Mouse (Mus musculus): ENCODE measurements around the gene Olfr1250. TPM values are rescaled to one million over a fixed set of nuclear protein-coding genes. Genes with fewer than 3 reads are reported as not detected.
"Not testable (repeated sequence)": the region's sequence is repeated elsewhere in the genome, so short reads cannot be mapped to it uniquely, and the experiment has no call there.

Olfr1250 gene
- total RNA-seq (2021), result not detected in 2 replicates
- long read RNA-seq, experiment 1, result 0 reads
- long read RNA-seq, experiment 2, result 0 reads

- DNase-seq, result no peak
Measured at GRCm38 (mm10) chr2:89661367-89661766, at the start of gene Olfr1250. Gene Olfr1250 (minus strand): TSS chr2:89661467.

GRCm38 (mm10) chr2:89691980-89692379 lies 30.7 kb upstream of the Olfr1250 start:
- no peak for DNase-seq

GRCm38 (mm10) chr2:89671836-89672235 lies 10.6 kb upstream of the Olfr1250 start, which contains the start of gene Olfr1251:
Gene Olfr1251 (minus strand): TSS chr2:89671936.
- DNase-seq, result no peak

- DNase-seq, result no peak
Measured at GRCm38 (mm10) chr2:89634883-89635282, 26.4 kb downstream of the Olfr1250 start, which contains the start of gene Olfr1249. Gene Olfr1249 (minus strand): TSS chr2:89634983.

GRCm38 (mm10) chr2:89618145-89618544 lies 43.1 kb downstream of the Olfr1250 start, which contains the start of gene Olfr1248:
Gene Olfr1248 (minus strand): TSS chr2:89618245.
- not testable (repeated sequence) for DNase-seq

GRCm38 (mm10) chr2:89614030-89614429 lies 47.2 kb downstream of the Olfr1250 start, which contains the start of gene Olfr1247:
Gene Olfr1247 (minus strand): TSS chr2:89614130.
- DNase-seq, result no peak

Other genes with a start within 250 kb of the Olfr1250 start
- gene Olfr1239, start 241.1 kb downstream of the Olfr1250 start, total RNA-seq (2021), result not detected in 2 replicates
- gene Olfr1240, start 218.5 kb downstream of the Olfr1250 start, total RNA-seq (2021), result not detected in 2 replicates
- not detected in 2 replicates for gene Olfr1241, start 174.3 kb downstream of the Olfr1250 start, total RNA-seq (2021)
- gene Olfr1242, start 163.1 kb downstream of the Olfr1250 start, total RNA-seq (2021), result not detected in 2 replicates
- gene Olfr1243, start 130.0 kb downstream of the Olfr1250 start, total RNA-seq (2021), result not detected in 2 replicates
- gene Olfr1245, start 83.0 kb downstream of the Olfr1250 start, total RNA-seq (2021), result not detected in 2 replicates
- gene Olfr1246, start 68.3 kb downstream of the Olfr1250 start, total RNA-seq (2021), result not detected in 2 replicates
- gene Olfr1247, start 47.3 kb downstream of the Olfr1250 start, total RNA-seq (2021), result not detected in 2 replicates
- not detected in 2 replicates for gene Olfr1248, start 43.2 kb downstream of the Olfr1250 start, total RNA-seq (2021)
- not detected in 2 replicates for gene Olfr1249, start 26.5 kb downstream of the Olfr1250 start, total RNA-seq (2021)
- gene Olfr1251, start 10.5 kb upstream of the Olfr1250 start, total RNA-seq (2021), result not detected in 2 replicates
- gene Olfr1252, start 63.5 kb upstream of the Olfr1250 start, total RNA-seq (2021), result not detected in 2 replicates
- not detected in 2 replicates for gene Olfr1253, start 95.6 kb upstream of the Olfr1250 start, total RNA-seq (2021)
- gene Olfr1254, start 132.2 kb upstream of the Olfr1250 start, total RNA-seq (2021), result not detected in 2 replicates
- not detected in 2 replicates for gene Olfr1255, start 150.6 kb upstream of the Olfr1250 start, total RNA-seq (2021)
- gene Olfr1256, start 180.1 kb upstream of the Olfr1250 start, total RNA-seq (2021), result not detected in 2 replicates
- gene Olfr48, start 186.7 kb upstream of the Olfr1250 start, total RNA-seq (2021), result not detected in 2 replicates
- not detected in 2 replicates for gene Olfr1257, start 217.0 kb upstream of the Olfr1250 start, total RNA-seq (2021)